Mouse (Mus musculus) mouse embryonic stem cell (cell line): Measurements from ENCODE around the gene Chrna9.
"Not testable (repeated sequence)": the region's sequence is repeated elsewhere in the genome, so short reads cannot be mapped to it uniquely, and the experiment has no call there.

ENCODE experiments used
- in situ Hi-C, 2 experiments: fragments of 300-500 bp; cut with MboI; formaldehyde crosslinking; loops; 1 replicate in 1 of 2; 3 replicates in 1 of 2; pipeline ENCODE4 v1.14.3; 2019 to 2020; ENCODE audit warnings: low sequenced_read_pairs in 2 of 2, low pct_unique_long_range_greater_than_20kb in 1 of 2, mixed read lengths in 1 of 2; ENCODE audit not compliant: unreplicated experiment in 1 of 2

The Chrna9 gene

GRCm38 (mm10) chr5:65951513-65951909 lies 16.8 kb downstream of the Chrna9 start:
- in situ Hi-C loops, result no loop called here

GRCm38 (mm10) chr5:65954130-65955080 lies 19.7 kb downstream of the Chrna9 start:
- in situ Hi-C loops, result no loop called here

GRCm38 (mm10) chr5:65955343-65956143 lies 20.8 kb downstream of the Chrna9 start:
- in situ Hi-C loops, result no loop called here

- in situ Hi-C loops, result no loop called here
Observed at GRCm38 (mm10) chr5:65956144-65957008, 21.7 kb downstream of the Chrna9 start.

- in situ Hi-C loops, result no loop called here
Observed at GRCm38 (mm10) chr5:65958597-65958996, 23.9 kb downstream of the Chrna9 start.

- in situ Hi-C loops, result loop anchor here in 1 of 2 experiments (10.0 kb wide), 1 partner anchor 275 kb away; no protein-coding TSS in a partner anchor
Observed at GRCm38 (mm10) chr5:65959893-65960596, 25.3 kb downstream of the Chrna9 start.

- in situ Hi-C loops, result loop anchor here in 1 of 2 experiments (10.0 kb wide), 1 partner anchor 274 kb away; no protein-coding TSS in a partner anchor
Observed at GRCm38 (mm10) chr5:65960597-65960950, 25.9 kb downstream of the Chrna9 start.

- in situ Hi-C loops, result loop anchor here in 1 of 2 experiments (10.0 kb wide), 1 partner anchor 272 kb away; no protein-coding TSS in a partner anchor
Observed at GRCm38 (mm10) chr5:65963291-65963690, 28.6 kb downstream of the Chrna9 start.

GRCm38 (mm10) chr5:65965771-65966279 lies 31.1 kb downstream of the Chrna9 start:
- in situ Hi-C loops, result loop anchor here in 1 of 2 experiments (10.0 kb wide), 1 partner anchor 269 kb away; no protein-coding TSS in a partner anchor

- in situ Hi-C loops, result loop anchor here in 1 of 2 experiments (10.0 kb wide), 1 partner anchor 268 kb away; no protein-coding TSS in a partner anchor
Observed at GRCm38 (mm10) chr5:65967091-65967490, 32.4 kb downstream of the Chrna9 start.

- in situ Hi-C loops, result loop anchor here in 1 of 2 experiments (10.0 kb wide), 1 partner anchor 267 kb away; no protein-coding TSS in a partner anchor
Observed at GRCm38 (mm10) chr5:65968004-65968403, 33.3 kb downstream of the Chrna9 start.

GRCm38 (mm10) chr5:65973189-65973588 lies 38.5 kb downstream of the Chrna9 start:
- in situ Hi-C loops, result loop anchor here in 1 of 2 experiments (5.0 kb wide), 1 partner anchor 84 kb away; no protein-coding TSS in a partner anchor

- in situ Hi-C loops, result loop anchor here in 1 of 2 experiments (5.0 kb wide), 1 partner anchor 267 kb away; no protein-coding TSS in a partner anchor
Observed at GRCm38 (mm10) chr5:65975731-65976130, 41.0 kb downstream of the Chrna9 start.

- in situ Hi-C loops, result no loop called here
Observed at GRCm38 (mm10) chr5:65986426-65986825, 51.7 kb downstream of the Chrna9 start.

- in situ Hi-C loops, result not testable (repeated sequence)
Observed at GRCm38 (mm10) chr5:65987004-65987403, 52.3 kb downstream of the Chrna9 start.

- in situ Hi-C loops, result no loop called here
Observed at GRCm38 (mm10) chr5:65991191-65991590, 56.5 kb downstream of the Chrna9 start.

- in situ Hi-C loops, result no loop called here
Observed at GRCm38 (mm10) chr5:65994643-65995042, 59.9 kb downstream of the Chrna9 start.
